Mouse (Mus musculus): Measurements from ENCODE around the gene Lipt1. TPM values are rescaled to one million over a fixed set of nuclear protein-coding genes. Genes with fewer than 3 reads are reported as not detected.
A peak's percentile ranks its signal among the peaks of the same experiment; 100 is the strongest.

Gene Lipt1
- 10 to 100 TPM in 1 of 4 experiments, 1 to 10 TPM in 3; 8.5 to 10.7 (median 9.1) TPM for total RNA-seq (2022)

DNA sequence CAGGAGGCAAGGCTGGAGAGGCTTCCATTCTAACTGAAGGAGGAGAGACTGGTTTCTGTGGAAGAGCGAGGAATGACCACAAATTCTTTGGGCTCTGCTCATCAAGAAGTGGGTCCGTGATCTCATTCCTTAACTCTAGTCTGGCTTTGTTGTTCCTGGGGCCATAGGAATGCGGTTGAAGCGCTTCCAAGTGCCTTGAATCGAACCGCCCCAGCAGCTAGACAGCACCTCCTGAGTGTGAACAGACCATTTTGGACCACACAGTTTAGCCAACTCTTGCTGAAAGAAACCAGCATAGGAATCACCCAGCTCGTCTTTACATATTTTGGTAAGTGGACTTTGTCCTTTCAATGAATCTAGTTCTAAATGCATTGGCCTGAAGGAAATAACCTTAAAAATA, at the start of gene Lipt1:
Lipt1 (plus strand) TSS at position 35 of the 400 bp plus-strand sequence.
- no peak for DNase-seq (ENCODE audit: low spot score in 2 of 2)

GRCm38 (mm10) chr1:37831681-37832080, 39.9 kb upstream of the Lipt1 start:
- no peak for DNase-seq (ENCODE audit: low spot score in 2 of 2)

- no peak for DNase-seq (ENCODE audit: low spot score in 2 of 2)
These were observed 24.7 kb upstream of the Lipt1 start for GRCm38 (mm10) chr1:37846878-37847277.

GRCm38 (mm10) chr1:37850696-37851095, 20.8 kb upstream of the Lipt1 start:
- no peak for DNase-seq (ENCODE audit: low spot score in 2 of 2)

- DNase-seq (ENCODE audit: low spot score in 2 of 2), result peak; percentile 99 to 100
These were observed 6.8 kb upstream of the Lipt1 start for GRCm38 (mm10) chr1:37864511-37865400.

- DNase-seq (ENCODE audit: low spot score in 2 of 2), result no peak
These were observed 5.9 kb upstream of the Lipt1 start for GRCm38 (mm10) chr1:37865401-37866215.

DNA sequence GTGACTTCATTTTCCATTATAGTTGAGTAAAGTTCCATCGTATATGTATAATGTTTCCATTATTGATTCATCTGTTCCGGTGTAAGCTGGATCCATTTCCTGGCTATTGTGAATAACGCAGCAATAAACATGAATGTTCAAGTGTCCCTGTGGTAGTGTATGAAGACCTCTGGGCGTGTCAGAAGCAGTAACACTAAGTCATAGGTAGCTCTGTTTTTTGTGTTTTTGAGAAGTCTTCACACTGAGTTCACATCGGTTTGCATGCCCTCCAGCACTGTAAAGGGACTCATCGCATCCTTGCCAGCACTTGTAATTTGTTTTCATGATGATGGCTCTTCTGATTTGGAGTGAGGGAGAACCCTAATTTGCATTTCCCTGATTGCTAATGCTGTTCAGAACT, 5.3 kb upstream of the Lipt1 start, which contains the start of gene Tsga10:
Tsga10 (minus strand) TSS at position 144 of the 400 bp plus-strand sequence.
- no peak for DNase-seq (ENCODE audit: low spot score in 2 of 2)

DNA sequence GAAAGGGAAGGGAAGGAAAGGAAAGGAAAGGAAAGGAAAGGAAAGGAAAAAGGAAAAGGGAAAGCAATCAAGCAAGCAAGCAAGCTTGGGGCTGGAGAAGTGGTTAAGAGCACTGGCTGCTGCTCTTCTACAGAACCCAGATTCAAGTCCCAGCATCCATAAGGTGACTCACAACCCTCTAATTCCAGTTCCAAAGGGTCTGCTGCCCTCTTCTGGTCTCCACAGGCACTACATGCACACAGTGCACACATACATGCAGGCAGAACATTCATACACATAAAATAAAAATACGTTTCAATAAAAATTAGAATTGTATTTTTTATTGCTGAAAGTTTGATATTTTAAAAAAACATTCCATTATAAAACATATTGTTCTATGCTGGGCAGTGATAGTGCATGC, 4.5 kb upstream of the Lipt1 start:
- no peak for DNase-seq (ENCODE audit: low spot score in 2 of 2)

GRCm38 (mm10) chr1:37867684-37868322, 3.7 kb upstream of the Lipt1 start:
- no peak for DNase-seq (ENCODE audit: low spot score in 2 of 2)

DNA sequence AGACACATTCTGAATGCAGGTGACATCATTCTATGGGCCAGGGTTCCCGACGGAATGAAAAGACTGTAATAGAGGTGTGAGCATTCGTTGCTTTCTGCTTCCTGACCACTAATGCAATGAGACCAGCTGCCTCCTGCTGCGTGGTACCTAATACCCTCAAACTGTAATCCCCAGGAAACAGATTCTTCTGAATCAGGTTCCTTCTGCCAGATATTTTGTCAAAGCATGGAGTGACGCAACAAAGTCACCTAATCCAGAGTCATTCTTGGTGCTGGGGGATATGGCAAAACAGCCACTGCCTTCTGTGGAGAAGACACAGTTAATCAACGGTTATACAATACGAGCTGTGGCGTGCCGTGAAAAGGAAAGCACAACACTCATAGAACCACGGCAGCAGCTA, 2.9 kb upstream of the Lipt1 start:
- DNase-seq (ENCODE audit: low spot score in 2 of 2), result no peak

DNA sequence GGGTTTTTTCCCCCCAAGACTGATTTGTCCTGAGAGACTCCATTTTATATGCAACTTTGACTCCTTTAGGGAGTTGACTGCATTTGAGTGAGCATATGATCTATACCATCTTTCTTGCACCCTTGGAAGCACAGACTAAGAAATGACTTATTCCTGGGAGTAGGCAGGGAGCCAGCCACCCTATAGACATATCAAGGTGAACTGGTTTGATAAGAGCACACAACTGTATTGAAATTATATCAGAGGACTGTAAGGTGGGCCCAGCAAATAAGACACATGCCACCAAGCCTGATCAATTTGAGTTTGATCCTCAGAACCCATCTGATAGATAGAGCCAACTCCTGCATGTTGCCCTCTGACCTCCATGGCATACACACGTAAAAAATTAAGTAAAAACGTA, 2.2 kb upstream of the Lipt1 start:
- no peak for DNase-seq (ENCODE audit: low spot score in 2 of 2)

DNA sequence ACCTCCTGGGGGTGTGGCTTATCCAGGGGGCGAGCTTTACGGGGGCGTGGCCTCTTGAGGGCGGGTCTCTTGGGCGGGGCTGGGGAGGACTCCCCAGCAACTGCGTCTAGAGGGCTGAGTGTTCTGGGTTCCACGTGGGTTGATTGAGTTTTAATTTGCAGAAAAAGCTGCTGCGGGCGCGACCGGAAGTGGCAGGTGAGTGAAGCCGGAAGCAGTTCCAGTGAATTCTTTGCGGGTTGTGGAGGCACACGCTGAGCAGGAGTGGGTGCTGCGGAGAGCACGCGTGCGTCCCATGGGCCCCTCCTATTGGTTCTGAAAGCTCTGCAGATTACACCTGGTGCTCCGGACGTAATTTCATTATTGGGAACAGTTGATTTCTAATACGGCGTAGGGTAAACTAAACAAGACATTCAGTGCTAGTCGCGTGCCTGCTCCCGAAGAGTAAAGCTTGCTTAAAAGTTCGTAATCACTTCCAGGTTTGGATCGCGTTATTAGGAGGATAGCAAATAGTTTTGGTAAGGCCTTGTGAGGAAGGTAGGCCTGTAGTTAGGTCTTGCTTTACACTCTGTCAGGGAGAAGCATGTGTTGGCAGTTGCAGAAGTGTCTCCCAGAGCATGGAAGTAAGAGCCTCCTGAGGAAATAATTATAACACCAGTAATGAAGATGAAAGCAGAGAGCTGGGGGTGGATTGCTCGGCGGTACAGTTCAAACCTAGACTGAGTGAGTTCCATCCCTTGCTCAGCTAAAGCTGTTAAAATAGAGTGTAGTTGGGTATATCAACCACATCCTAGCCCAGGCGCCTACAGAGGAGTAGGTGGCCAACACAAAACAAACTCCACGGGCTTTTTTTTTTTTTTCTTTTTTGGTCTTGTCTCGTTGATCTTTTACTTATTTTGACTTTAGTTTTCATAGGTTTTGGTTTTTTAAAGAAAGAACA, 861 bp downstream of the Lipt1 start:
- peak; percentile 51 to 59 for DNase-seq (ENCODE audit: low spot score in 2 of 2)

- no peak for DNase-seq (ENCODE audit: low spot score in 2 of 2)
These were observed 1.6 kb downstream of the Lipt1 start for GRCm38 (mm10) chr1:37873157-37873556.

DNA sequence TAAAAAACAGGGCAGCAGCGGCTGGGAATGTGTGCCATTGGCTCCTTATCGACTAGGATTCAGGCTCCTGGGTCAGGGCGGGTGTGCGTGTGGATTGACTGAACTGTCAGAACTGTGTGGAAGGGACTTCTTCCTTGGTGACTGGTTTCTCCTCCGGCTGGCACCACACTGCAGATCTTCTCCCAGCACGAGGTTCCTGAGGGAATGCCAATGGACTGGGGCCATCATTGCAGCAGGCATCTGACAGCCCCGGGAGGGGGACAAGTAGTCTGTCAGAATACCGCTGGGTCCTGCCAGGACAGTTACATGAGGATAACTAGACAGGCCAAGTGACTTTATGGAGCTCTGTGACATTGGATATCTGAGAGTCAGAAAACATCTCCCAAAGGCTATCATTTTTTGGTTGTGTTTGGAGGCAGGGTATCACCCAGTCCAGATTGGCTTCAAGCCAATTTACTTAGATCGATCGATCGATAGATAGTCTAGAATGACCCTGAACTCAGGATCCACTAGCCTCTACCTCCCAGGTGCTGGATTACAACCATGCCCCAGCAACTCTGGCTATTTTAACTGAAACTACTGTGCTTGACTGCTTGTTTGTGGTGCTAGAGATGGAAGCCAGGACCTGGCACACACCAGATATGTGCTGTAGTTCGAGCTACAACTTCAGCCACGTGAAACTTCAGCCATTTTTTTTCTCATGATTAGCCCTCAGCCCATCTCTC, 6.4 kb downstream of the Lipt1 start:
- no peak for DNase-seq (ENCODE audit: low spot score in 2 of 2)

GRCm38 (mm10) chr1:37883411-37883810, 11.9 kb downstream of the Lipt1 start:
- DNase-seq (ENCODE audit: low spot score in 2 of 2), result no peak

DNA sequence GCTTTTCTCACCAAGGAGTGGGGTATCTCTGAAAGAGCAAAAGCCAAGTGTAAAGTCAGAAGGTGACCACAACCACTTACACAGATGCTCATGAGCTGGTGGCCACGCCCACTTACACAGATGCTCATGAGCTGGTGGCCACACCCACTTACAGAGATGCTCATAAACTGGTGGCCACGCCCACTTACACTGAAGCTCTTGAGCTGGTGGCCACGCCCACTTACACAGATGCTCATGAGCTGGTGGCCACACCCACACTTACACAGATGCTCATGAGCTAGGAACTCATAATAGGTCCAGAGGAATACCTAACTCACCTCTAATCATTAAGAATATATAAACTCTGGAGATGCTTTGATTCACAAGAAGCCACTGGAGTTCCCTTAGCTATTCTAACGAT, 12.9 kb downstream of the Lipt1 start:
- DNase-seq (ENCODE audit: low spot score in 2 of 2), result no peak

- DNase-seq (ENCODE audit: low spot score in 2 of 2), result no peak
These were observed 17.7 kb downstream of the Lipt1 start for GRCm38 (mm10) chr1:37889206-37889605.

DNA sequence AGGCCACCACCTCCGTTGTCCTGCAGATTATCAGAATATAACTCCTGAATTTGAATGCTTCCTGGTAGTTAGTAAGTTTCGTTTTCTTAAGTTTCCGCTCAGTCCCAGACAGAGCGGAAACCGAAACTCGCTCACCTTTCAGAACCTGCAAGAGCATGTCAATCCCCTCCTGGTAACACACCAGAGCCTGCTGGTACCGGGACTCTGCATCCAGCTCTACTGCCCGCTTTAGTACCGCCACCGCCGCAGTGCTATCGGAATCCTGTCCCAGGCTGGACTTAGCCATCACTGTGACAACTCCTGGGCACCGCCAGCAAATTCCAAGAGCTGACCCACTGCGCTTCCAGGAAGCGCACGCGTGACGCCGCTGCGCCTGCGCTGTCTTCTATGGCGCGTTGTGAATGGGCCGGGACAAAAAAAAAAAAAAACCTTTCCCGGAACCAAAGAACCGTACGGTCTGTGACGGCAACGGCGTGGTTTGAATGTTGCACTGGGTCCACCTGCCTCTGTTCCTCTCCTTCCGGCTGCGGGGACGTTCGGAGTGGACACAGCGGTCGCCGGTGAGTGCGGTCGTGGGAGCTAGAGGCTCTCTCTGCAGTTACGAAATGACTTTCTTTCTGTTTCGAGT, 18.6 kb downstream of the Lipt1 start, which contains the start of the genes Mitd1 and Mrpl30:
Mitd1 (minus strand) TSS at position 387 of the 628 bp plus-strand sequence.
Mrpl30 (plus strand) TSS at position 453 of the 628 bp plus-strand sequence.
- peak; percentile 77 to 85 for DNase-seq (ENCODE audit: low spot score in 2 of 2)

- no peak for DNase-seq (ENCODE audit: low spot score in 2 of 2)
These were observed 19.9 kb downstream of the Lipt1 start for GRCm38 (mm10) chr1:37891400-37891799.

All from gastrocnemius, adult 8-10 months (tissue).